Mouse (Mus musculus): ENCODE measurements around the gene Mroh2a. TPM values are rescaled to one million over a fixed set of nuclear protein-coding genes. Genes with fewer than 3 reads are reported as not detected.

Gene Mroh2a
- polyA plus RNA-seq, 2 experiments, result under 0.01 to 0.38 TPM

GRCm38 (mm10) chr1:88303762-88304161 is 77.0 kb downstream of the Mroh2a start:
- H3K9ac ChIP-seq (replicated peaks), result no peak overlapping the region
- no peak overlapping the region for H3K4me2 ChIP-seq (ENCODE audit: low read depth)
- peaks cover 25% of the 10 kb centered on the region for H3K9me3 ChIP-seq (ENCODE audit: control insufficient read depth, low read length)
- DNase-seq (ENCODE audit: low read depth in 3 of 3, low spot score in 3 of 3) (no peak), ATAC-seq (ENCODE audit: insufficient read depth) (no peak)
- no peak overlapping the region for H3K27ac ChIP-seq
- H3K4me1 ChIP-seq (replicated peaks; ENCODE audit: control insufficient read depth in 2 of 2, insufficient read depth in 2 of 2, low read length in 1 of 2), result no peaks in the 10 kb centered on the region
- no peaks in the 10 kb centered on the region for H3K36me3 ChIP-seq (replicated peaks; ENCODE audit: control insufficient read depth, insufficient read depth, low read depth)
- H3K27me3 ChIP-seq (ENCODE audit: control insufficient read depth, insufficient read depth, low read length), result no peaks in the 10 kb centered on the region
- no peak for TF ChIP-seq CTCF (IDR thresholded peaks at IDR 0.05; ENCODE audit: low read depth)
- no peak for TF ChIP-seq EP300 (IDR thresholded peaks at IDR 0.05; ENCODE audit: low read depth)
- 43% methylated on average over 6 of the region's 6 CpGs for WGBS (ENCODE audit: insufficient replicate concordance)
- no peak overlapping the region for H3K4me3 ChIP-seq (ENCODE audit: insufficient read depth in 1 of 2, low read depth in 2 of 2, low read length in 2 of 2)

- DNase-seq (ENCODE audit: low read depth in 3 of 3, low spot score in 3 of 3) (no peak), ATAC-seq (ENCODE audit: insufficient read depth) (no peak)
- WGBS (ENCODE audit: insufficient replicate concordance), result 44% methylated on average over 8 of the region's 8 CpGs
- peaks cover 29% of the 10 kb centered on the region for H3K9me3 ChIP-seq (ENCODE audit: control insufficient read depth, low read length)
- no peak overlapping the region for H3K4me3 ChIP-seq (ENCODE audit: insufficient read depth in 1 of 2, low read depth in 2 of 2, low read length in 2 of 2)
- H3K27ac ChIP-seq, result no peak overlapping the region
- no peaks in the 10 kb centered on the region for H3K36me3 ChIP-seq (replicated peaks; ENCODE audit: control insufficient read depth, insufficient read depth, low read depth)
- TF ChIP-seq CTCF (IDR thresholded peaks at IDR 0.05; ENCODE audit: low read depth) (no peak), EP300 (IDR thresholded peaks at IDR 0.05; ENCODE audit: low read depth) (no peak)
- no peaks in the 10 kb centered on the region for H3K4me1 ChIP-seq (replicated peaks; ENCODE audit: control insufficient read depth in 2 of 2, insufficient read depth in 2 of 2, low read length in 1 of 2)
- no peaks in the 10 kb centered on the region for H3K27me3 ChIP-seq (ENCODE audit: control insufficient read depth, insufficient read depth, low read length)
- no peak overlapping the region for H3K4me2 ChIP-seq (ENCODE audit: low read depth)
- H3K9ac ChIP-seq (replicated peaks), result no peak overlapping the region
Measured at GRCm38 (mm10) chr1:88304261-88304985, 77.6 kb downstream of the Mroh2a start.

GRCm38 (mm10) chr1:88305018-88305795 is 78.4 kb downstream of the Mroh2a start:
- ATAC-seq (ENCODE audit: insufficient read depth) (no peak), DNase-seq (ENCODE audit: low read depth in 3 of 3, low spot score in 3 of 3) (no peak)
- TF ChIP-seq EP300 (IDR thresholded peaks at IDR 0.05; ENCODE audit: low read depth), result no peak
- TF ChIP-seq CTCF (IDR thresholded peaks at IDR 0.05; ENCODE audit: low read depth), result no peak

GRCm38 (mm10) chr1:88306543-88306942 is 79.8 kb downstream of the Mroh2a start:
- no peaks in the 10 kb centered on the region for H3K27me3 ChIP-seq (ENCODE audit: control insufficient read depth, insufficient read depth, low read length)
- H3K9me3 ChIP-seq (ENCODE audit: control insufficient read depth, low read length), result peaks cover 28% of the 10 kb centered on the region
- H3K4me2 ChIP-seq (ENCODE audit: low read depth), result no peak overlapping the region
- ATAC-seq (ENCODE audit: insufficient read depth), result no peak
- no peak overlapping the region for H3K9ac ChIP-seq (replicated peaks)
- no peaks in the 10 kb centered on the region for H3K4me1 ChIP-seq (replicated peaks; ENCODE audit: control insufficient read depth in 2 of 2, insufficient read depth in 2 of 2, low read length in 1 of 2)
- DNase-seq (ENCODE audit: low read depth in 3 of 3, low spot score in 3 of 3), result no peak
- no peak for TF ChIP-seq EP300 (IDR thresholded peaks at IDR 0.05; ENCODE audit: low read depth)
- TF ChIP-seq CTCF (IDR thresholded peaks at IDR 0.05; ENCODE audit: low read depth), result no peak
- 49% methylated on average over 1 of the region's 1 CpGs for WGBS (ENCODE audit: insufficient replicate concordance)
- H3K4me3 ChIP-seq (ENCODE audit: insufficient read depth in 1 of 2, low read depth in 2 of 2, low read length in 2 of 2), result no peak overlapping the region
- H3K27ac ChIP-seq, result no peak overlapping the region
- no peaks in the 10 kb centered on the region for H3K36me3 ChIP-seq (replicated peaks; ENCODE audit: control insufficient read depth, insufficient read depth, low read depth)

More at GRCm38 (mm10) chr1:88305018-88305795, 78.4 kb downstream of the Mroh2a start:
- H3K4me1 ChIP-seq (replicated peaks; ENCODE audit: control insufficient read depth in 2 of 2, insufficient read depth in 2 of 2, low read length in 1 of 2), result no peaks in the 10 kb centered on the region
- H3K36me3 ChIP-seq (replicated peaks; ENCODE audit: control insufficient read depth, insufficient read depth, low read depth), result no peaks in the 10 kb centered on the region
- peaks cover 25% of the 10 kb centered on the region for H3K9me3 ChIP-seq (ENCODE audit: control insufficient read depth, low read length)
- H3K27me3 ChIP-seq (ENCODE audit: control insufficient read depth, insufficient read depth, low read length), result no peaks in the 10 kb centered on the region
- no peak overlapping the region for H3K4me2 ChIP-seq (ENCODE audit: low read depth)
- no peak overlapping the region for H3K27ac ChIP-seq
- H3K9ac ChIP-seq (replicated peaks), result no peak overlapping the region
- 26% methylated on average over 6 of the region's 6 CpGs for WGBS (ENCODE audit: insufficient replicate concordance)
- H3K4me3 ChIP-seq (ENCODE audit: insufficient read depth in 1 of 2, low read depth in 2 of 2, low read length in 2 of 2), result no peak overlapping the region

- no peaks in the 10 kb centered on the region for H3K36me3 ChIP-seq (replicated peaks; ENCODE audit: control insufficient read depth, insufficient read depth, low read depth)
- 58% methylated on average over 12 of the region's 12 CpGs for WGBS (ENCODE audit: insufficient replicate concordance)
- no peak for DNase-seq (ENCODE audit: low read depth in 3 of 3, low spot score in 3 of 3)
Measured at GRCm38 (mm10) chr1:88307180-88307579, 80.4 kb downstream of the Mroh2a start.

More at GRCm38 (mm10) chr1:88307180-88307579, 80.4 kb downstream of the Mroh2a start:
- Histone ChIP-seq H3K4me1 (replicated peaks; ENCODE audit: control insufficient read depth in 2 of 2, insufficient read depth in 2 of 2, low read length in 1 of 2) (no peaks in the 10 kb centered on the region), H3K4me2 (ENCODE audit: low read depth) (no peak overlapping the region), H3K9ac (replicated peaks) (no peak overlapping the region), H3K4me3 (ENCODE audit: insufficient read depth in 1 of 2, low read depth in 2 of 2, low read length in 2 of 2) (no peak overlapping the region), H3K27ac (no peak overlapping the region), H3K27me3 (ENCODE audit: control insufficient read depth, insufficient read depth, low read length) (no peaks in the 10 kb centered on the region), H3K9me3 (ENCODE audit: control insufficient read depth, low read length) (peaks cover 28% of the 10 kb centered on the region)
- ATAC-seq (ENCODE audit: insufficient read depth), result no peak
- no peak for TF ChIP-seq CTCF (IDR thresholded peaks at IDR 0.05; ENCODE audit: low read depth)
- no peak for TF ChIP-seq EP300 (IDR thresholded peaks at IDR 0.05; ENCODE audit: low read depth)
